Mouse (Mus musculus): Measurements from ENCODE around the gene Zfp106. TPM values are rescaled to one million over a fixed set of nuclear protein-coding genes. Genes with fewer than 3 reads are reported as not detected.

The Zfp106 gene
- polyA plus RNA-seq, 1 experiment = 19.7 TPM

- H3K27me3 ChIP-seq (ENCODE audit: control insufficient read depth, insufficient read depth, low read length) = no peaks in the 10 kb centered on the region
- H3K27ac ChIP-seq (ENCODE audit: control insufficient read depth, insufficient read depth, low read depth, low read length) = no peak overlapping the region
- H3K4me3 ChIP-seq (ENCODE audit: control insufficient read depth, low read depth, low read length) = no peak overlapping the region
- no peaks in the 10 kb centered on the region for H3K4me1 ChIP-seq (ENCODE audit: control insufficient read depth, insufficient read depth, low read length)
- TF ChIP-seq POLR2A (IDR thresholded peaks at IDR 0.05; ENCODE audit: control insufficient read depth, low read depth, low read length) = no peak
- TF ChIP-seq CTCF (IDR thresholded peaks at IDR 0.05; ENCODE audit: control insufficient read depth, insufficient read depth, insufficient replicate concordance, low read depth, low read length) = no peak
- H3K36me3 ChIP-seq (ENCODE audit: control insufficient read depth, insufficient read depth, low read length) = no peaks in the 10 kb centered on the region
These were observed 18.9 kb downstream of the Zfp106 start for GRCm38 (mm10) chr2:120544732-120545131.

GRCm38 (mm10) chr2:120539778-120540208 is 23.9 kb downstream of the Zfp106 start:
- no peaks in the 10 kb centered on the region for H3K27me3 ChIP-seq (ENCODE audit: control insufficient read depth, insufficient read depth, low read length)
- no peaks in the 10 kb centered on the region for H3K36me3 ChIP-seq (ENCODE audit: control insufficient read depth, insufficient read depth, low read length)
- H3K27ac ChIP-seq (ENCODE audit: control insufficient read depth, insufficient read depth, low read depth, low read length) = no peak overlapping the region
- no peaks in the 10 kb centered on the region for H3K4me1 ChIP-seq (ENCODE audit: control insufficient read depth, insufficient read depth, low read length)
- H3K4me3 ChIP-seq (ENCODE audit: control insufficient read depth, low read depth, low read length) = no peak overlapping the region
- TF ChIP-seq CTCF (IDR thresholded peaks at IDR 0.05; ENCODE audit: control insufficient read depth, insufficient read depth, insufficient replicate concordance, low read depth, low read length) = no peak
- no peak for TF ChIP-seq POLR2A (IDR thresholded peaks at IDR 0.05; ENCODE audit: control insufficient read depth, low read depth, low read length)

- Histone ChIP-seq H3K27me3 (ENCODE audit: control insufficient read depth, insufficient read depth, low read length) (no peaks in the 10 kb centered on the region), H3K36me3 (ENCODE audit: control insufficient read depth, insufficient read depth, low read length) (no peaks in the 10 kb centered on the region), H3K4me3 (ENCODE audit: control insufficient read depth, low read depth, low read length) (no peak overlapping the region), H3K4me1 (ENCODE audit: control insufficient read depth, insufficient read depth, low read length) (no peaks in the 10 kb centered on the region), H3K27ac (ENCODE audit: control insufficient read depth, insufficient read depth, low read depth, low read length) (no peak overlapping the region)
- TF ChIP-seq CTCF (IDR thresholded peaks at IDR 0.05; ENCODE audit: control insufficient read depth, insufficient read depth, insufficient replicate concordance, low read depth, low read length) = no peak
- TF ChIP-seq POLR2A (IDR thresholded peaks at IDR 0.05; ENCODE audit: control insufficient read depth, low read depth, low read length) = no peak
These were observed 24.3 kb downstream of the Zfp106 start for GRCm38 (mm10) chr2:120539333-120539732.

GRCm38 (mm10) chr2:120531223-120531622 is 32.4 kb downstream of the Zfp106 start:
- TF ChIP-seq POLR2A (IDR thresholded peaks at IDR 0.05; ENCODE audit: control insufficient read depth, low read depth, low read length) (no peak), CTCF (IDR thresholded peaks at IDR 0.05; ENCODE audit: control insufficient read depth, insufficient read depth, insufficient replicate concordance, low read depth, low read length) (no peak)
- no peaks in the 10 kb centered on the region; the same call in 1 of the 2 replicates for H3K4me1 ChIP-seq (ENCODE audit: control insufficient read depth, insufficient read depth, low read length)
- H3K36me3 ChIP-seq (ENCODE audit: control insufficient read depth, insufficient read depth, low read length) = peaks cover 2% of the 10 kb centered on the region
- H3K4me3 ChIP-seq (ENCODE audit: control insufficient read depth, low read depth, low read length) = no peak overlapping the region
- no peak overlapping the region for H3K27ac ChIP-seq (ENCODE audit: control insufficient read depth, insufficient read depth, low read depth, low read length)
- H3K27me3 ChIP-seq (ENCODE audit: control insufficient read depth, insufficient read depth, low read length) = no peaks in the 10 kb centered on the region

- H3K4me3 ChIP-seq (ENCODE audit: control insufficient read depth, low read depth, low read length) = no peak overlapping the region
- no peak overlapping the region for H3K27ac ChIP-seq (ENCODE audit: control insufficient read depth, insufficient read depth, low read depth, low read length)
- peaks cover 2% of the 10 kb centered on the region for H3K36me3 ChIP-seq (ENCODE audit: control insufficient read depth, insufficient read depth, low read length)
- no peaks in the 10 kb centered on the region for H3K27me3 ChIP-seq (ENCODE audit: control insufficient read depth, insufficient read depth, low read length)
- TF ChIP-seq CTCF (IDR thresholded peaks at IDR 0.05; ENCODE audit: control insufficient read depth, insufficient read depth, insufficient replicate concordance, low read depth, low read length) = no peak
- TF ChIP-seq POLR2A (IDR thresholded peaks at IDR 0.05; ENCODE audit: control insufficient read depth, low read depth, low read length) = no peak
- no peaks in the 10 kb centered on the region; the same call in 1 of the 2 replicates for H3K4me1 ChIP-seq (ENCODE audit: control insufficient read depth, insufficient read depth, low read length)
These were observed 34.1 kb downstream of the Zfp106 start for GRCm38 (mm10) chr2:120529531-120529930.

GRCm38 (mm10) chr2:120526771-120527170 is 36.9 kb downstream of the Zfp106 start:
- Histone ChIP-seq H3K4me1 (ENCODE audit: control insufficient read depth, insufficient read depth, low read length) (no peaks in the 10 kb centered on the region; the same call in 1 of the 2 replicates), H3K36me3 (ENCODE audit: control insufficient read depth, insufficient read depth, low read length) (peaks cover 6% of the 10 kb centered on the region), H3K27ac (ENCODE audit: control insufficient read depth, insufficient read depth, low read depth, low read length) (no peak overlapping the region), H3K4me3 (ENCODE audit: control insufficient read depth, low read depth, low read length) (no peak overlapping the region), H3K27me3 (ENCODE audit: control insufficient read depth, insufficient read depth, low read length) (no peaks in the 10 kb centered on the region)
- TF ChIP-seq POLR2A (IDR thresholded peaks at IDR 0.05; ENCODE audit: control insufficient read depth, low read depth, low read length) (no peak), CTCF (IDR thresholded peaks at IDR 0.05; ENCODE audit: control insufficient read depth, insufficient read depth, insufficient replicate concordance, low read depth, low read length) (no peak)

- Histone ChIP-seq H3K4me3 (ENCODE audit: control insufficient read depth, low read depth, low read length) (peak overlapping the region; percentile 37; the same call in 1 of the 2 replicates), H3K27me3 (ENCODE audit: control insufficient read depth, insufficient read depth, low read length) (no peaks in the 10 kb centered on the region), H3K36me3 (ENCODE audit: control insufficient read depth, insufficient read depth, low read length) (peaks cover 4% of the 10 kb centered on the region; the same call in 1 of the 2 replicates), H3K4me1 (ENCODE audit: control insufficient read depth, insufficient read depth, low read length) (no peaks in the 10 kb centered on the region), H3K27ac (ENCODE audit: control insufficient read depth, insufficient read depth, low read depth, low read length) (peak overlapping the region; percentile 12; the same call in 1 of the 2 replicates)
- no peak for TF ChIP-seq CTCF (IDR thresholded peaks at IDR 0.05; ENCODE audit: control insufficient read depth, insufficient read depth, insufficient replicate concordance, low read depth, low read length)
- TF ChIP-seq POLR2A (IDR thresholded peaks at IDR 0.05; ENCODE audit: control insufficient read depth, low read depth, low read length) = no peak
These were observed 45.0 kb downstream of the Zfp106 start for GRCm38 (mm10) chr2:120518547-120519210.

Measured in testis, adult 2 months (tissue).